Mouse (Mus musculus) liver, adult 2 months (tissue): Measurements from ENCODE around the gene Gm20219. TPM values are rescaled to one million over a fixed set of nuclear protein-coding genes. Genes with fewer than 3 reads are reported as not detected.
A peak's percentile ranks its signal among the peaks of the same experiment; 100 is the strongest.

Experiments used
- DNase-seq: peaks from one replicate; pipeline ENCODE4 v3.0.0-alpha.2; 2011; ENCODE audit warnings: low read depth, low spot score; ENCODE audit errors: extremely low read depth
- H3K27ac ChIP-seq: fragments of 200-500 bp; replicated peaks from 2 replicates; pipeline ENCODE4 v1.5.1; 2012; ENCODE audit warnings: low read depth, mild to moderate bottlenecking, control low read depth, inconsistent platforms, low read length; ENCODE audit not compliant: insufficient read depth
- H3K27me3 ChIP-seq: fragments of 200-500 bp; 2 replicates; pipeline ENCODE4 v1.6.1; 2012; ENCODE audit warnings: mild to moderate bottlenecking, moderate library complexity, low read length, inconsistent platforms; ENCODE audit not compliant: control insufficient read depth, insufficient read depth
- H3K36me3 ChIP-seq: fragments of 200-500 bp; 2 replicates; pipeline ENCODE4 v1.6.1; 2012; ENCODE audit warnings: low read length, inconsistent platforms; ENCODE audit not compliant: control insufficient read depth, insufficient read depth
- H3K4me1 ChIP-seq: fragments of 200-500 bp; 2 replicates; pipeline ENCODE4 v1.6.1; 2011; ENCODE audit warnings: low read length; ENCODE audit not compliant: control insufficient read depth, insufficient read depth
- H3K4me3 ChIP-seq: fragments of 200-500 bp; 2 replicates; pipeline ENCODE4 v1.5.1; 2011; ENCODE audit warnings: low read depth, mild to moderate bottlenecking, control low read depth, low read length, moderate library complexity; ENCODE audit not compliant: insufficient read depth
- H3K79me2 ChIP-seq: fragments of 200-500 bp; 2 replicates; pipeline ENCODE4 v1.6.1; 2012; ENCODE audit warnings: inconsistent platforms, mild to moderate bottlenecking, low read length, moderate library complexity; ENCODE audit not compliant: control insufficient read depth, insufficient read depth
- H3K9ac ChIP-seq: fragments of 200-500 bp; 2 replicates; pipeline ENCODE4 v1.6.1; 2012; ENCODE audit warnings: low read depth, mild to moderate bottlenecking, control low read depth, inconsistent platforms, low read length
- CTCF ChIP-seq: fragments of 200-500 bp; IDR thresholded peaks from 2 replicates; pipeline ENCODE4 v1.5.1; 2011; ENCODE audit warnings: low read depth, low read length, control low read depth
- POLR2A ChIP-seq: fragments of 200-500 bp; IDR thresholded peaks from 2 replicates; pipeline ENCODE4 v1.6.1; 2011; ENCODE audit warnings: low read length, control low read depth; ENCODE audit not compliant: insufficient read depth; ENCODE audit errors: extremely low read depth
- WGBS: fragments of 180-500 bp; shearing (Covaris S2); methylation state at CpG from one replicate; pipeline ENCODE4 v1.1.7; 2018; 5-methylcytosine and 5-hydroxymethylcytosine counted together
- polyA plus RNA-seq: library from polyadenylated mRNA; depleted of rRNA; stranded (reverse); fragments of >200 nt; gene quantifications from 2 replicates; pipeline ENCODE4 v1.2.3, GENCODE M21; 2012
- total RNA-seq: library from RNA; depleted of rRNA; stranded (reverse); fragments of >200 nt; gene quantifications from 2 replicates; pipeline ENCODE4 v1.2.3, GENCODE M21; 2014

Gene Gm20219
- total and polyA plus RNA-seq, 2 experiments = 0.31 TPM; not detected in 1

- Histone ChIP-seq H3K27ac (no peak overlapping the region), H3K36me3 (peaks cover 39% of the 10 kb centered on the region), H3K4me3 (no peak overlapping the region), H3K4me1 (peaks cover 20% of the 10 kb centered on the region), H3K27me3 (no peaks in the 10 kb centered on the region), H3K9ac (no peak overlapping the region), H3K79me2 (peaks cover 64% of the 10 kb centered on the region)
- no peak for DNase-seq
- TF ChIP-seq POLR2A = no peak
- no peak for TF ChIP-seq CTCF
- WGBS = 71% methylated on average over 1 of the region's 1 CpGs
Measured at GRCm38 (mm10) chr17:56587773-56588172, 33.6 kb upstream of the Gm20219 start.

- peak; percentile 30 for DNase-seq
- peaks cover 25% of the 10 kb centered on the region for H3K4me1 ChIP-seq
- under 1% methylated on average over 61 of the region's 61 CpGs for WGBS
- TF ChIP-seq CTCF (no peak), POLR2A (no peak)
- H3K9ac ChIP-seq = peak overlapping the region; percentile 90
- peaks cover 68% of the 10 kb centered on the region for H3K79me2 ChIP-seq
- peak overlapping the region; percentile 82 for H3K27ac ChIP-seq
- peak overlapping the region; percentile 86 for H3K4me3 ChIP-seq
- H3K27me3 ChIP-seq = no peaks in the 10 kb centered on the region
- peaks cover 23% of the 10 kb centered on the region; the same call in 1 of the 2 replicates for H3K36me3 ChIP-seq
Measured at GRCm38 (mm10) chr17:56585171-56585821, 31.1 kb upstream of the Gm20219 start.

- peak within 1 kb of the TSS; percentile 90 for H3K9ac ChIP-seq
- under 1% methylated on average over 101 of the region's 101 CpGs for WGBS
- H3K4me3 ChIP-seq = peak within 1 kb of the TSS; percentile 86
- TF ChIP-seq POLR2A (peak; percentile 81), CTCF (no peak)
- peaks cover 60% of the 10 kb centered on the region for H3K79me2 ChIP-seq
- H3K36me3 ChIP-seq = peaks cover 25% of the 10 kb centered on the region; the same call in 1 of the 2 replicates
- peak within 1 kb of the TSS; percentile 92 for H3K27ac ChIP-seq
- DNase-seq = peak; percentile 90
- no peaks in the 10 kb centered on the region for H3K27me3 ChIP-seq
- peaks cover 25% of the 10 kb centered on the region for H3K4me1 ChIP-seq
Measured at GRCm38 (mm10) chr17:56584257-56585130, 30.3 kb upstream of the Gm20219 start, which contains the start of the genes Safb2 and Safb. Gene Safb2, minus strand, starts transcription at chr17:56584585. Gene Safb, plus strand, starts transcription at chr17:56584825.

DNA sequence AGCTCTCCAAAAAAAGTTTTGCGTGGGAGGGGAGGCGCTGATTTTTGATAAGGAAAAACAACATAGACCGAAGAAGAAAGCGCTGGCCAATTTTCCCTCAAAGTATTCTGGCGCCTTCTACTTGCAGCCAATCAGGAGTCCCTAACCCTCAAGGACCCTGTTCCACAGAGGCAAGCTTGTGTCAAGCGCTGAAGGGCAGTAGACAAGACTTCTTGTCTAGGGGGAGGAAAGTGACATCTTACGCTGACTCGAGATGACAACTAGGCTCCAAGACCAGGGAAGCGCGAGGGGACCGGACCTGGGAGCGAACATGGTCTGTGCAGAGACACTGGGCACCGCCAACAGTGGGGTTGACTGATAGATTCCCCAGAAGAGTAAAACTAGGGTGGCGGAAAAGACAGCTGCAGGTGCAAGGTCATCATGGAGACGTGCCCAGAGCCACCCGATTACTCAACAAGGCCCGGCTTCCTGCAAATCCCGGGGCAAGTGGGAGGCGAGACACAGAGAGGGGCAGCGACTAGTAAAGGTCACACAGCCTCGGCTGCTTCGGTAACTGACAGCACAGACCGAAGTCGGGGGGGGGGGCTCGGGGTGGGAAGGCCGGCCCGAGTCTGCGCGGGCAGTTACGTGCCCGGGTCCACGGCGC, 29.5 kb upstream of the Gm20219 start:
- Histone ChIP-seq H3K27ac (peak overlapping the region; percentile 92), H3K4me1 (peaks cover 25% of the 10 kb centered on the region), H3K4me3 (peak overlapping the region; percentile 78), H3K9ac (peak overlapping the region; percentile 85), H3K79me2 (peaks cover 55% of the 10 kb centered on the region), H3K27me3 (no peaks in the 10 kb centered on the region), H3K36me3 (peaks cover 23% of the 10 kb centered on the region; the same call in 1 of the 2 replicates)
- peak; percentile 74 for DNase-seq
- TF ChIP-seq CTCF = no peak
- TF ChIP-seq POLR2A = no peak
- under 1% methylated on average over 33 of the region's 33 CpGs for WGBS

GRCm38 (mm10) chr17:56583071-56583470, 28.9 kb upstream of the Gm20219 start:
- H3K4me3 ChIP-seq = peak overlapping the region; percentile 78
- TF ChIP-seq CTCF (no peak), POLR2A (no peak)
- peaks cover 22% of the 10 kb centered on the region for H3K4me1 ChIP-seq
- peak overlapping the region; percentile 85 for H3K9ac ChIP-seq
- H3K79me2 ChIP-seq = peaks cover 51% of the 10 kb centered on the region
- no peak for DNase-seq
- peaks cover 26% of the 10 kb centered on the region for H3K36me3 ChIP-seq
- no peaks in the 10 kb centered on the region for H3K27me3 ChIP-seq
- H3K27ac ChIP-seq = peak overlapping the region; percentile 92
- WGBS = 31% methylated on average over 1 of the region's 1 CpGs
